Mouse (Mus musculus) stomach, embryonic 15.5 days (tissue): Measurements from ENCODE around the gene Sema3b. TPM values are rescaled to one million over a fixed set of nuclear protein-coding genes. Genes with fewer than 3 reads are reported as not detected.
"Not testable (repeated sequence)": the region's sequence is repeated elsewhere in the genome, so short reads cannot be mapped to it uniquely, and the experiment has no call there.

Experiments used
- ATAC-seq: fragments of 200-750 bp; cut with Nextera tagmentation; 2 replicates; pipeline ENCODE4 v1.8.0; 2017; ENCODE audit warnings: low read depth, moderate number of reproducible peaks, moderate TSS enrichment; ENCODE audit not compliant: insufficient read depth, low FRiP score
- H3K27ac ChIP-seq: fragments of 300-500 bp; sonication (generic); 2 replicates; pipeline ENCODE4 v1.5.1; 2015; ENCODE audit warnings: mild to moderate bottlenecking, inconsistent platforms
- H3K27me3 ChIP-seq: fragments of 300-500 bp; sonication (generic); replicated peaks from 2 replicates; pipeline ENCODE4 v1.6.1; 2015; ENCODE audit warnings: inconsistent platforms
- H3K36me3 ChIP-seq: fragments of 300-500 bp; sonication (generic); 2 replicates; pipeline ENCODE4 v1.6.1; 2015; ENCODE audit warnings: inconsistent platforms
- H3K4me1 ChIP-seq: fragments of 300-500 bp; sonication (generic); 2 replicates; pipeline ENCODE4 v1.6.1; 2015; ENCODE audit warnings: inconsistent platforms
- H3K4me2 ChIP-seq: fragments of 300-500 bp; sonication (generic); 2 replicates; pipeline ENCODE4 v1.6.1; 2015; ENCODE audit warnings: mild to moderate bottlenecking, inconsistent platforms
- H3K4me3 ChIP-seq: fragments of 300-500 bp; sonication (generic); replicated peaks from 2 replicates; pipeline ENCODE4 v1.5.1; 2015; ENCODE audit warnings: inconsistent platforms
- H3K9ac ChIP-seq: fragments of 300-500 bp; sonication (generic); 2 replicates; pipeline ENCODE4 v1.6.1; 2015; ENCODE audit warnings: inconsistent platforms
- H3K9me3 ChIP-seq: fragments of 300-500 bp; sonication (generic); 2 replicates; pipeline ENCODE4 v1.6.1; 2016; ENCODE audit warnings: inconsistent platforms
- WGBS: fragments of 180-500 bp; shearing (Covaris S2); methylation state at CpG from one replicate; pipeline ENCODE4 v1.1.7; 2015; 5-methylcytosine and 5-hydroxymethylcytosine counted together
- polyA plus RNA-seq: library from polyadenylated mRNA; unstranded; fragments of >200 nt; fragmentation: Nextera tagmentation; extraction: Ambion mirVana; gene quantifications from 2 replicates; pipeline ENCODE4 v1.2.1, GENCODE M21; 2015

The Sema3b gene
- polyA plus RNA-seq, 1 experiment from 2014 or later = 13.2 TPM

DNA sequence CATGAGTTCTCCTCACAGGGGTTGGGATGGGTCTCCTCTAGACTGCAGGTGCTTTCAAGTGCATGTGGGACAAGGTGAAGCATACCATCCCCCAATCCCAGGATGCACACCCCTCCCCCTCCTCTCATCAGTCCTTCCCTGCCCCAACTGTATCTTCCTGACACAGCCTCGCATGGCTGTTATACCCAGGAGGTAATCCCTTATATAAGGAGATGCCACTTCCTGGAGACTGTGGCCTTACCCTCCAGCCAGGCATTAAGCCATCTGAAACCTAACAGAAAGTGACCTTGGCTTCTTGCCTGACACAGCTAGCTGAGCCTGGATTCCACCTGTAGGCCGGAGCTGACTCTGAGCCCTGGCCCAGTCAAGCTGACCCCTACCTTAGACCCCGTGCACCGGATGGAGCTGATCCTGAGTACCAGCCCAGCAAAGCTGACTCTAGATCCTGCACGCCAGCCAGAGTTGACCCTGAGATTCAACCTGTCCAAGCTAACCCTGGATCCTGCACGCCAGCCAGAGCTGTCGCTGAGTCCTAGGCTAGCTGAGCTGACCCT, 26.4 kb downstream of the Sema3b start:
- Histone ChIP-seq H3K4me2 (no peak overlapping the region), H3K4me1 (peaks cover 26% of the 10 kb centered on the region), H3K36me3 (0 out of 2 replicates have a peak, but pooled peaks cover 3% of the 10 kb centered on the region), H3K9me3 (no peaks in the 10 kb centered on the region), H3K4me3 (no peak overlapping the region), H3K9ac (no peak overlapping the region), H3K27ac (no peak overlapping the region), H3K27me3 (no peaks in the 10 kb centered on the region)
- WGBS = 84% methylated on average over 7 of the region's 7 CpGs
- no peak for ATAC-seq

DNA sequence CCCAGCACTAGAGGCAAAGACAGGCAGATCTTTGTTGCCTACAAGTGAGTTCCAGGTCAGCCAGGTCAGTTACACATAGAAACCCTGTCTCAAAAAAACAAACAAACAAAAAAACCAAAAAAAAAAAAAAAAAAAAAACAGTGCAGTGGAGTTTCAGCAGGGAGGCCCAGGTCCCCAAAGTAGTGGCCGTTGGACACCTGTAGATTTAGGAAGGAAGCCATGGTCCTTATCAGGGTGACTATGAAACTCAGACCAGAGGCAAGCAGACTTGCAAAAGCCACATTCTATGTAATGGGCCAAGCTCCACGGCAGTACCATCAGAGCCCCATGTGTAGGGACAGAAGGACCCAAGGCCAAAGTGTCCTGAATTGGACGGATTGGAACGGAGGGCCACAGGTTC, 27.4 kb downstream of the Sema3b start:
- Histone ChIP-seq H3K9me3 (no peaks in the 10 kb centered on the region), H3K4me3 (peak overlapping the region; percentile 56), H3K9ac (peak overlapping the region; percentile 50; the same call in 1 of the 2 replicates), H3K4me2 (peak overlapping the region; percentile 79), H3K36me3 (0 out of 2 replicates have a peak, but pooled peaks cover 3% of the 10 kb centered on the region), H3K27me3 (no peaks in the 10 kb centered on the region), H3K4me1 (peaks cover 36% of the 10 kb centered on the region), H3K27ac (peak overlapping the region; percentile 94)
- WGBS = 61% methylated on average over 4 of the region's 4 CpGs
- no peak for ATAC-seq

DNA sequence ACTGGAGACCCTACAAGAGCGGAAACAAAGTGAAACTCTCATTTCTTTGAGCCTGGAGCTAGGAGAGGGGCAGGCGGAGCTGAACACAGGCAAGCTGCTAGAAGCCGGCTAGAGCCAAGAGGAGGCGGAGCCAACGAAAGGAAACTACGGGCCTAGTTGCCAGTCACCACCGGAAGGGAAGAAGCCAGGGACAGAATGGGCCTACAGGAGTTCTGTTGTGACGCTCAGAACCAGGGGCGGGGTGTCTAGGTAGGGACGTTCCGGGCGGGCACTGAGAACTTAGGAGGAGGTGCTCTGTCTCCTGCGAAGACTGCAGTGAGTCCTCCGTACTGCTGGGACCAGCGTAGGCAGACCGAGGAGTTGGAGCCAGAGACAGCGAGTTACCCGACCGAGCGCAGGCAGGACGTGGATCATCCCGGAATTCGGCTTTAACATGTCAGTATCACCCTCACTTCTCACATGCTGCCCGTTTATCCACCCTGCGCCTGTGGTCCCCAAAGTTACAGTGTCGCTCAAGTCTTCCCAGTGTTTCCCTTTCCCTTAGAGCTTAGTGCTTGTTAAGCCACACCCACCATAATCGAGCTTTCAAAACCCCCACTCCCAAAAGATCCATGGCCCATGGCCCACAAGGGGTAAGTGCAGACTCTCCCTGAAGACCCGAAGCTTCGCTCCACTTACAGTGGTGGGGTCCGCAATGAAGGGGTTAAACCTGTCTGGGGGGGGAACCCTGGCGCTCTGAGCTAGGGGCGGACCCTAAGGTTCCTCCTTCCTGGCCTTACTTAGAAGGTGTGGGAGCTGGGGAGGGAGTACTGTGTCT, 28.3 kb downstream of the Sema3b start, which contains the start of gene Hyal3:
TSS of gene Hyal3 (plus strand) at position 318 of the 817 bp plus-strand sequence.
- Histone ChIP-seq H3K9me3 (no peaks in the 10 kb centered on the region), H3K9ac (peak within 1 kb of the TSS; percentile 50), H3K36me3 (0 out of 2 replicates have a peak, but pooled peaks cover 3% of the 10 kb centered on the region), H3K27ac (peak within 1 kb of the TSS; percentile 94), H3K4me3 (peak within 1 kb of the TSS; percentile 56), H3K4me1 (peaks cover 45% of the 10 kb centered on the region), H3K27me3 (no peaks in the 10 kb centered on the region), H3K4me2 (peak within 1 kb of the TSS; percentile 79)
- ATAC-seq = peak; percentile 72
- WGBS = under 1% methylated on average over 32 of the region's 32 CpGs

GRCm38 (mm10) chr9:107579023-107579900, 29.8 kb downstream of the Sema3b start:
- ATAC-seq = no peak
- Histone ChIP-seq H3K4me2 (0 out of 2 replicates have a peak overlapping the region, but pooled peaks have one; percentile 79), H3K27ac (peak overlapping the region; percentile 94), H3K4me1 (peaks cover 46% of the 10 kb centered on the region), H3K4me3 (no peak overlapping the region), H3K9me3 (no peaks in the 10 kb centered on the region), H3K27me3 (no peaks in the 10 kb centered on the region), H3K36me3 (0 out of 2 replicates have a peak, but pooled peaks cover 3% of the 10 kb centered on the region), H3K9ac (0 out of 2 replicates have a peak overlapping the region, but pooled peaks have one; percentile 2)
- 93% methylated on average over 14 of the region's 14 CpGs for WGBS

DNA sequence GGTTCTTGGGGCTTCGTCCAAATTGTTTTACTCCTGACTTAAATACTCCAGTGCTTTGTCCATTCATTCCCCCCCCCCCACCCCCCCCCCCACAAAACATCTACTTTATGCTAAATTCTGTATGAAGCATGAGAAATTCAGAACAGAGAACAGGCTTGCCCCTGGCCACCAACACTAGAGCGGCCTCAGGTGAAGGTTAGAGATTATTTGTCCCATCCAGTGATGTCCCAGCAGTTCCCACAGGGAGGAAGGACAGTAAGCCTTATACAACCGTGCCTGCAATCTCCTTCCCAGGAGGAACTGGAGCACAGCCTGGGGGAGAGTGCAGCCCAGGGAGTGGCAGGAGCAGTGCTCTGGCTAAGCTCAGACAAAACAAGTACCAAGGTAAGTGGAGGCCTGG, 30.4 kb downstream of the Sema3b start, which contains the start of gene Naa80:
TSS of gene Naa80 (plus strand) at position 301 of the 400 bp plus-strand sequence.
- H3K4me3 ChIP-seq = no peak within 1 kb of the TSS
- H3K4me1 ChIP-seq = peaks cover 46% of the 10 kb centered on the region
- H3K27me3 ChIP-seq = no peaks in the 10 kb centered on the region
- H3K9me3 ChIP-seq = no peaks in the 10 kb centered on the region
- H3K27ac ChIP-seq = peak within 1 kb of the TSS; percentile 94
- 75% methylated on average over 3 of the region's 3 CpGs for WGBS
- H3K36me3 ChIP-seq = peaks cover 6% of the 10 kb centered on the region; the same call in 1 of the 2 replicates
- no peak within 1 kb of the TSS for H3K9ac ChIP-seq
- peak within 1 kb of the TSS; percentile 79; the same call in 1 of the 2 replicates for H3K4me2 ChIP-seq
- no peak for ATAC-seq

GRCm38 (mm10) chr9:107577871-107578270, 31.2 kb downstream of the Sema3b start:
- WGBS = 86% methylated on average over 10 of the region's 10 CpGs
- H3K4me1 ChIP-seq = peaks cover 46% of the 10 kb centered on the region
- no peak for ATAC-seq
- no peak overlapping the region for H3K27ac ChIP-seq
- H3K9ac ChIP-seq = no peak overlapping the region
- no peaks in the 10 kb centered on the region for H3K27me3 ChIP-seq
- H3K9me3 ChIP-seq = no peaks in the 10 kb centered on the region
- no peak overlapping the region for H3K4me3 ChIP-seq
- H3K4me2 ChIP-seq = peak overlapping the region; percentile 74; the same call in 1 of the 2 replicates
- peaks cover 11% of the 10 kb centered on the region; the same call in 1 of the 2 replicates for H3K36me3 ChIP-seq

DNA sequence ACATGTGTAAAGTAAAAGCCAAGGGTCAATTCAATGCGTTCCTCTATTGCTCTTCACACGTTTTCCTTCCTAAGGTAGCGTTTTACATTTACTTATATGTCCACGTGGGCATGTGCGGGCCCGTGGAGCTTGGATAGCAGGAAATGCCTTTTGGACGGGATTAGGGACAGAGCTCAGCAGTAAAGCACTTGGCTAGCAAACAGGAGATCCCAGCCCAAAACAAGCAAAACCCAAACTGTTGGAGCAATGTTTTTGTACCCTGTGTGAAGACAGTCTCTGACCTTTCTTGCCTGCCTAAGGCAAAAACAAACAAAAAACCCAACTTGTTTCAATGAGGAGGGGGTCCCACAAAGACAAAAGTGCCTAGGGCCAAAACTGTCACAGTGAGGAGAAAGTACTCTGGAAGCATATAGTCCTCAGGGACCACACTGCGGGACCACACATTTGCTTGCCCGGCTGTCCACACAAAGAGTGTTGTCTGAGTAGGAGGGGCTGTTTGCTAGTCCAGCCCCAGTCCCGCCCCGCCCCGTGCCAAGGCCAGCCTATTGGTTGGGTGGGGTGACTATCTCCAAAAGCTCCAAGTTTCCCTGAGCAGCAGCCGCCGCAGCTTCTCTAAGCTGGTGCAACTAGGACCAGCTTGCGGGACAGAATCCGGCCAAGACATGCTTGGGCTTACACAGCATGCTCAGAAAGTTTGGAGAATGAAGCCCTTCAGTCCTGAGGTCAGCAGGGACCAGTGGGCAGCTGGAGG, 32.5 kb downstream of the Sema3b start, which contains the start of gene Hyal1:
TSS of gene Hyal1 (plus strand) at position 571 of the 751 bp plus-strand sequence.
- peak within 1 kb of the TSS; percentile 41 for H3K4me3 ChIP-seq
- H3K4me1 ChIP-seq = peaks cover 44% of the 10 kb centered on the region
- no peaks in the 10 kb centered on the region for H3K27me3 ChIP-seq
- H3K9me3 ChIP-seq = no peaks in the 10 kb centered on the region
- H3K36me3 ChIP-seq = peaks cover 20% of the 10 kb centered on the region
- 14% methylated on average over 16 of the region's 16 CpGs for WGBS
- ATAC-seq = peak; percentile 67
- peak within 1 kb of the TSS; percentile 89 for H3K27ac ChIP-seq
- H3K9ac ChIP-seq = peak within 1 kb of the TSS; percentile 31; the same call in 1 of the 2 replicates
- peak within 1 kb of the TSS; percentile 74 for H3K4me2 ChIP-seq

GRCm38 (mm10) chr9:107575579-107576356, 33.3 kb downstream of the Sema3b start:
- Histone ChIP-seq H3K4me3 (no peak overlapping the region), H3K4me2 (peak overlapping the region; percentile 74), H3K36me3 (peaks cover 22% of the 10 kb centered on the region), H3K9ac (no peak overlapping the region), H3K27ac (peak overlapping the region; percentile 89), H3K9me3 (no peaks in the 10 kb centered on the region), H3K4me1 (peaks cover 49% of the 10 kb centered on the region), H3K27me3 (no peaks in the 10 kb centered on the region)
- 60% methylated on average over 14 of the region's 14 CpGs for WGBS
- ATAC-seq = peak; percentile 55

DNA sequence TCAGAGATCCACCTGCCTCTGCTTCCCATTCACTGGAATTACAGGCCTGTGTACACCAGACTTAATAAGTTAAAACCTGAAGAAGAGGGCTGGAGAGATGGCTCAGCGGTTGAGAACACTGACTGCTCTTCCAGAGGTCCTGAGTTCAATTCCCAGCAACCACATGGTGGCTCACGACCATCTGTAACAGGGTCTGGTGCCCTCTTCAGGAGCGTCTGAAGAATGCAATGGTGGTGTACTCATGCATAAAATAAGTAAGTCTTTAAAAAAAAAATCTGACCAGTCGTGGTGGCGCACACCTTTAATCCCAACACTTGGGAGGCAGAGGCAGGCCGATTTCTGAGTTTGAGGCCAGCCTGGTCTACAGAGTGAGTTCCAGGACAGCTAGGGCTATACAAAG, 35.3 kb downstream of the Sema3b start:
- Histone ChIP-seq H3K4me1 (peaks cover 47% of the 10 kb centered on the region), H3K36me3 (peaks cover 22% of the 10 kb centered on the region)
- WGBS = 81% methylated on average over 6 of the region's 6 CpGs
- not testable (repeated sequence) for H3K4me3 ChIP-seq, H3K9me3 ChIP-seq, ATAC-seq, H3K27me3 ChIP-seq, H3K4me2 ChIP-seq, H3K27ac ChIP-seq, H3K9ac ChIP-seq

DNA sequence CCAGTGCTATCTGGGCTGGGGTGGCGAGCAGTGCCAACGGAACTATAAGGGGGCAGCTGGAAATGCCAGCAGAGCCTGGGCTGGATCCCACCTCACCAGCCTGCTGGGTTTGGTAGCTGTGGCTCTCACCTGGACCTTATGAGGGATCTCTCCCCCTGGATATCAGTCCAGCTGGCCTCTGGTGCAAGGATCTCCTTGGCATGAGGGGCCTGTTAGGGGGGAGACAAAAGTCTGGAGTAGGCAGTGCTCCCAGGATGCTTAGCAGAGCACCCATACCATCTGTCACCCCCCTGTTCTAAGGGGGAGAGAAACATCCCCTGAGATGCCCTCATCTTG, 36.7 kb downstream of the Sema3b start:
- Histone ChIP-seq H3K4me3 (no peak overlapping the region), H3K27me3 (no peaks in the 10 kb centered on the region), H3K9me3 (no peaks in the 10 kb centered on the region), H3K4me2 (no peak overlapping the region), H3K36me3 (peaks cover 22% of the 10 kb centered on the region), H3K9ac (no peak overlapping the region), H3K27ac (no peak overlapping the region), H3K4me1 (peaks cover 54% of the 10 kb centered on the region)
- ATAC-seq = no peak
- WGBS = 92% methylated on average over 2 of the region's 2 CpGs
